Mouse (Mus musculus): ENCODE data around the gene Dao.

DNA sequence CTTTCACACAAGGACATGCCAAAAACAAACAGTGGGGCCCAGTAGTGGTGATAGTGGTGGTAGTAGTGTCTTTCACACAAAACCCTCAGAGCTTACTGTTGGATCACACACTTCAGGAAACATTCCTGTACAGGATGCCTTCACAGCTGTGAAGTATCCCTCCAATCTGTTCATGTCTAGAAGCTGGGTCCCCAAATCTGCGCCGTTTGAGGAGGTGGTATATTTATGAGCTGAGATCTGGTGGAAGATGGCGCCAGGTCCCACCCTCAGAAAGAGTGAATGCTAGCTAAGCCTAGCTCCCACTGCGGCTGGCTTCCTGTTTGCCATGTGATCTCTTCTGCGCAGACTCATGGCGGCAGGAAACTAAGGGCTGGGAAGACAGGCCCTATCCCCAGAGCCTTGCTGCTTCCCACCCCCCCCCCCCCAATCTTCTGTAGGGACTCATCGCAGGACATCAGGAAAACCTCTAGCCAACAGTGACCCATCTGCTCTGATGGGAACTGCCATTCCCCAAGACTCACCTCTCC lies 37.8 kb upstream of the Dao start:
- TF ChIP-seq CTCF (IDR thresholded peaks at IDR 0.05; ENCODE audit: control insufficient read depth, insufficient read depth, insufficient replicate concordance, low read depth, low read length) (no peak), POLR2A (IDR thresholded peaks at IDR 0.05; ENCODE audit: control insufficient read depth, low read depth, low read length) (no peak)

Data from testis, adult 2 months (tissue).